Mouse (Mus musculus): Measurements from ENCODE around the gene Slc35c1. TPM values are rescaled to one million over a fixed set of nuclear protein-coding genes. Genes with fewer than 3 reads are reported as not detected.

The Slc35c1 gene
- polyA plus RNA-seq, 1 experiment from 2014 or later, result 6.9 TPM

DNA sequence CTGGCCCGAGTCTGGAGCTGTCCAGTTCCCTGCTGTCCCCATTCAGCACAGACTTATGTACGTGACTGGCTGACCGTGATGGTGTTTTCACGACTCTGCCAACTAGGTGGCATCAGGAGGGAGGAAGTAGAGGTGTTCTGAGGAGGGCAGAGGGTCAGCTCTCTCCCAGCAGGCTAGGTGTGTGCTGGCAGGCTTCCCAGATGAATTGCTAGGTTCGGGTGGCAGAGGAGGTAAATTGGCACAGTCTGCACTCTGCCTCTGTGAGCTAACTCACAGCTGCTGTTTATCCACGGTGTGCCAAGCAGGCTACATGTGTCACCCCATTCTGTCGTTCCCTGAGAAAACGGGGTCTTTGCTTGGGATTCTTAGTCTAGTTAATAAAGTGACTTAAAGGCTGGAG is 13.7 kb downstream of the Slc35c1 start:
- H3K4me2 ChIP-seq, result no peak overlapping the region
- H3K27ac ChIP-seq, result no peak overlapping the region
- H3K4me3 ChIP-seq, result no peak overlapping the region
- H3K9ac ChIP-seq, result no peak overlapping the region
- WGBS, result 72% methylated on average over 8 of the region's 8 CpGs
- ATAC-seq (replicated peaks; ENCODE audit: insufficient number of reproducible peaks, insufficient read depth, low FRiP score, low read depth), result no peak
- peaks cover 10% of the 10 kb centered on the region for H3K4me1 ChIP-seq (replicated peaks)
- H3K27me3 ChIP-seq, result no peaks in the 10 kb centered on the region
- no peaks in the 10 kb centered on the region for H3K9me3 ChIP-seq (replicated peaks)
- H3K36me3 ChIP-seq, result no peaks in the 10 kb centered on the region

DNA sequence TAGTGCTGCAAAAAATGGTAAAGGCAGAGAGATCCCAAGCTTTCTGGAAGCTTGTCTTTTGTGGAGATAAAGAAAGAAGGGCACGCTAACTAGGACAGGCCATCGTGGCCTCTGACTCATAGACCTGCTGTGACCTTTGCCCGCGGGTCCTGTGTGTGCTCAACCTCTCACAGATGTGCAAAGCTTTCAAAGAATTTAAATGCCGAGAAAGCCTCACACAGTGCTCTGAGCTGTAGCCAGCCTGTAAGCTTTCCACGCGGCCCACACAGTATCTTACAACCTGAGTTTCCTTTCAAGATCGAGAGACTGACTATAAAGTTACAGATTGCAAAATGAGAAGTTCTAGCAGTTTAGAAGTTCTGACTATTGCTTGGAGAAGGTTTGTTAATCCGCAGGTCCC is 14.4 kb downstream of the Slc35c1 start:
- no peak overlapping the region for H3K9ac ChIP-seq
- H3K4me1 ChIP-seq (replicated peaks), result peaks cover 10% of the 10 kb centered on the region
- WGBS, result 51% methylated on average over 9 of the region's 9 CpGs
- no peak for ATAC-seq (replicated peaks; ENCODE audit: insufficient number of reproducible peaks, insufficient read depth, low FRiP score, low read depth)
- no peak overlapping the region for H3K4me2 ChIP-seq
- no peaks in the 10 kb centered on the region for H3K27me3 ChIP-seq
- H3K27ac ChIP-seq, result no peak overlapping the region
- no peak overlapping the region for H3K4me3 ChIP-seq
- no peaks in the 10 kb centered on the region for H3K9me3 ChIP-seq (replicated peaks)
- no peaks in the 10 kb centered on the region for H3K36me3 ChIP-seq

DNA sequence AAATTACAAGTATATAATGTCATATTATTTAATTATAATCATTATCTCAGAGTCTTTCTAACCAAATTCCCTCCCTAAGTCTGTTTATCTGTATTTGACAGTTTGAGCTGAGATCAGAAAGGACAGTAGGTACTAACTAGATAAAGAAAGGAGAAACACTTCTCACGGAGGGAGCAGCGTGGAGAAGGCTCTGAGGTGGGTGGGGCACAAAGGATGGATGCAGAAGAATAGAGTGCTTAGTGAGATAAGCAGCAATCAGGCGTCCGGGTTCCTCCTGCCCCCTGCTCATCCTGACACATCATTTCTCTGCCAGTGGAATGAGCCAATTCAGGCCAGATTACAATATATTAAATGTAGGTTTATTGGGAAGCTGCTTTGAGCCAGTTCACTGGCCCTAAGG is 16.0 kb downstream of the Slc35c1 start:
- H3K36me3 ChIP-seq, result no peaks in the 10 kb centered on the region
- no peak overlapping the region for H3K4me3 ChIP-seq
- 31% methylated on average over 4 of the region's 4 CpGs for WGBS
- H3K27ac ChIP-seq, result no peak overlapping the region
- no peak for ATAC-seq (replicated peaks; ENCODE audit: insufficient number of reproducible peaks, insufficient read depth, low FRiP score, low read depth)
- H3K4me2 ChIP-seq, result no peak overlapping the region
- H3K9me3 ChIP-seq (replicated peaks), result no peaks in the 10 kb centered on the region
- H3K27me3 ChIP-seq, result no peaks in the 10 kb centered on the region
- H3K4me1 ChIP-seq (replicated peaks), result peaks cover 10% of the 10 kb centered on the region
- no peak overlapping the region for H3K9ac ChIP-seq

DNA sequence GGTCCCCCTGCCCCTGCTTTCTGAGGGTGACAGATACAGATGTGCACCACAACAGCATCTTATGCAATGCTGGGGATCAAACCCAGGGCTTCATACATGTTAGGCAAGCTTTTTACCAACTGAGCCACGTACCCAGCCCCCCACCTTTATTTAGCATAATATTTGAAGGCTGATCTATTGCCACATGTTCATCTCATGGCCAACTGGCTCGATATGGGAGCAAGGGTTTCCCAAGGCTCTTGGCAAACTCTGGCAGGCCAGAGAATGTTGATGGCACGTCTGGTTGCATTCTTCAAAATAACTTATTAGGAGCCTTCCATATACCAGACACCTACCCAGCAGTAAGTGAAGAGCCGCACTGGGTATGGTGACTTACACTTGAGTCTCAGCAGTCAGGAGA is 17.0 kb downstream of the Slc35c1 start:
- H3K9me3 ChIP-seq (replicated peaks), result no peaks in the 10 kb centered on the region
- H3K36me3 ChIP-seq, result no peaks in the 10 kb centered on the region
- H3K9ac ChIP-seq, result no peak overlapping the region
- no peak for ATAC-seq (replicated peaks; ENCODE audit: insufficient number of reproducible peaks, insufficient read depth, low FRiP score, low read depth)
- H3K27ac ChIP-seq, result no peak overlapping the region
- no peak overlapping the region for H3K4me3 ChIP-seq
- no peak overlapping the region for H3K4me2 ChIP-seq
- WGBS, result 77% methylated on average over 4 of the region's 4 CpGs
- H3K4me1 ChIP-seq (replicated peaks), result peaks cover 10% of the 10 kb centered on the region
- no peaks in the 10 kb centered on the region for H3K27me3 ChIP-seq

DNA sequence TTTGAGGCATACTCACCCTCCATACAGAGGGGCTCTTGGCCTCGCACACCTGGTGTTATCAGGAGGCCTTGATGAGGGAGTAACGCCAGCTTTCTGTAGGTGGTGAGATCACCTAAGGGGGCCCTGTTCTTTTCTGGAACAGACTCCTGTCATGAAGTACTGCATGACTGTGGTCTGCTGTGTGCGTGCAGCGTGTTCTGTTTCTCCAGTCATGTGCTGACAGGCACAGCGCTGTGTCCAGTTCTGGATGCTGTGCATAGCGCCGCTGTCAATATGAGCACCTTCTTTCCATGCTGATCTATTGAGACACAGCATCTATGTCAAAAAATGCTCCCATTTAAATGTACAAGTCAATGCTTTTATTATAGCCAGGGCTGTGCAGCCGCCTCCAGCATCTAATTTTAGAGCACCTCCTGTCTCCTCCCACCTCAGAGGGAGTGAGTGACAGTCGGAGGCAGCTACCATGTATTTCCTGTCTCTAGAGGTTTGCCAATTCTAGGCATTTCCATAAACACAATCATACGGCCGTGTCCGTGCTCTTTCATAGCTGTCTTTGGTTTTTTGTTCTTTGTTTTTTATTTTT is 17.8 kb downstream of the Slc35c1 start:
- Histone ChIP-seq H3K9ac (no peak overlapping the region), H3K4me1 (replicated peaks) (peaks cover 13% of the 10 kb centered on the region), H3K36me3 (no peaks in the 10 kb centered on the region), H3K4me3 (no peak overlapping the region), H3K27me3 (no peaks in the 10 kb centered on the region), H3K9me3 (replicated peaks) (no peaks in the 10 kb centered on the region), H3K4me2 (peak overlapping the region; percentile 14), H3K27ac (no peak overlapping the region)
- WGBS, result 43% methylated on average over 12 of the region's 12 CpGs
- no peak for ATAC-seq (replicated peaks; ENCODE audit: insufficient number of reproducible peaks, insufficient read depth, low FRiP score, low read depth)

DNA sequence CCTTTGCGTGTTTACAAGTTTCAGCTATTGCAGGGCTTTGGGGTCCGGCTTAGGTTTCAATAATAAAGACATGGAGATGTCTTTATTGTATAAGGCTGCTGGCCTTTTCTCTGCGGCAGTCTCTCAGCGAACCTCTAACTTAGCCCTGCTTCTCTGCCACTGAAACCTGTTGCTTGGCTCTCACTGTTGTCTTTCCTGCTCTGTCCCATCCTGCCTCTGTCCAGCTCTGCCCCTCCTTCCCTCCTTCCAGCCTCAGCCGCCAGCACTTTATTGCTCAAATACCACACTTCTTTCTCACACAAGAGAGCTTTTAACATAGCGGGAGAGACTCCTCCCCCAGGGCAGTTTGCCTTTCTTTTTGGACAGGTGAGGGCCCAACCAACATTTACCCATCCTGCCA is 19.9 kb downstream of the Slc35c1 start:
- ATAC-seq (replicated peaks; ENCODE audit: insufficient number of reproducible peaks, insufficient read depth, low FRiP score, low read depth), result no peak
- Histone ChIP-seq H3K27me3 (no peaks in the 10 kb centered on the region), H3K36me3 (no peaks in the 10 kb centered on the region), H3K9me3 (replicated peaks) (no peaks in the 10 kb centered on the region), H3K27ac (no peak overlapping the region), H3K4me3 (no peak overlapping the region), H3K9ac (no peak overlapping the region), H3K4me2 (no peak overlapping the region), H3K4me1 (replicated peaks) (peaks cover 13% of the 10 kb centered on the region)
- WGBS, result 64% methylated on average over 6 of the region's 6 CpGs

DNA sequence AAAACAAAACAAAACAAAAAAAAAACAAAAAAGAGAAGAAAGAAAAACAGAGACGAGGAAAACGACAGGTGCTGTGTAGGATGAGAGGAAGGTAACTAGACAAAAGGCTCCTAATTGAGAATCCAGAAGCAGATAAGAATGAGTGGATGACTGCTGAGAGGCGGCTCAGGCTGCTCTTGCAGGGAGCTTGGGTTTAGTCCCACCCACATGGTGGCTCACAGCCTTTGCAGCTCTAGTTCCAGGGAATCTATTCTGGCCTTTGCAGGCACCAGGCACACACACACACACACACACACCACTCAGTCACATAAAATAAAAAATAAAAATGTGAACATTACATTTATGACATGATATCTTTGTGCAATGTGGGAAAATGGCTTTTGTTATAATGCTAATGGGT is 21.8 kb downstream of the Slc35c1 start:
- 48% methylated on average over 3 of the region's 3 CpGs for WGBS

DNA sequence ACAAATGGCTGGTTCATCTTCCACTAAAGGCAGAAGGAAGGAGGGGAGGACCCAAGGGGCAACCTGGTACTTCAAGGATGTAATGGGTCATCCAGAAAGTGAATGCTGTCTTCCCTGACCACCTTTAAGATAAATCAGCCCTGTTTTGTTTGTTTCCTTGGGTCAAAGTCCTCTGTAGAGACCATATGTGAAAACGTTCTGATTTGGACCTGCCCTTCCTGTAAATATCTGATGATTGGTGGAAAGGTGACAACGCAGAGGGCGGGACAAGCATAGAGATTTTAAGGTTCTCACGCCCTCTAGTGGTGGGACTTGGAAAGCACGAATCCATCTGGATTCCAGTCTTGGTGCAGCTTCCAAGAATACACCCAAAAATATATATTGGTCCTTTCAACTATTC is 22.5 kb downstream of the Slc35c1 start:
- H3K27ac ChIP-seq, result no peak overlapping the region
- no peak overlapping the region for H3K9ac ChIP-seq
- under 1% methylated on average over 5 of the region's 5 CpGs for WGBS
- H3K4me2 ChIP-seq, result peak overlapping the region; percentile 52
- no peak overlapping the region for H3K4me3 ChIP-seq
- no peak for ATAC-seq (replicated peaks; ENCODE audit: insufficient number of reproducible peaks, insufficient read depth, low FRiP score, low read depth)
- no peaks in the 10 kb centered on the region for H3K36me3 ChIP-seq
- H3K27me3 ChIP-seq, result no peaks in the 10 kb centered on the region
- H3K9me3 ChIP-seq (replicated peaks), result no peaks in the 10 kb centered on the region
- H3K4me1 ChIP-seq (replicated peaks), result peaks cover 24% of the 10 kb centered on the region

More for the DNA sequence above, 21.8 kb downstream of the Slc35c1 start:
- no peak overlapping the region for H3K27ac ChIP-seq
- no peaks in the 10 kb centered on the region for H3K36me3 ChIP-seq
- no peak overlapping the region for H3K4me3 ChIP-seq
- H3K4me2 ChIP-seq, result no peak overlapping the region
- H3K9me3 ChIP-seq (replicated peaks), result no peaks in the 10 kb centered on the region
- no peak for ATAC-seq (replicated peaks; ENCODE audit: insufficient number of reproducible peaks, insufficient read depth, low FRiP score, low read depth)
- H3K9ac ChIP-seq, result no peak overlapping the region
- H3K27me3 ChIP-seq, result no peaks in the 10 kb centered on the region
- H3K4me1 ChIP-seq (replicated peaks), result peaks cover 18% of the 10 kb centered on the region

DNA sequence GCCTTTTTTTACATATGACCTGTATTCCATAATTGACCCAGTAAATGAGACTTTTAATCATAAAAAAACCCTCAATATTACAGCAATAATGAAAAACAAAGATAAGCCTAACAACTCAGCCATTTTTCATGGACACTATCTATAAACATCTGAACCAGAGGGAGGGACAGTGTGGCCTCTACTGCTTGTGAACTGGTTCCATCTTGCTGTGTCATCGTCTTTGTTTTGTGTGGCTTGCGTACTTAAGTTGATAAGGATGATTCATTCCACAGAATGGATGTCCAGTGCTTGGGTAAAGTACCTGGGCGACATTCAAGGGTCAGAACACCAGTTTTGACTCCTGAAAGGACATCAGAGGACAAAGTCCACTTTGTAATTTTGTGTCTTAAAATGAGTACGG is 23.0 kb downstream of the Slc35c1 start:
- Histone ChIP-seq H3K9me3 (replicated peaks) (no peaks in the 10 kb centered on the region), H3K27me3 (no peaks in the 10 kb centered on the region), H3K27ac (no peak overlapping the region), H3K4me2 (no peak overlapping the region; the same call in 1 of the 2 replicates), H3K4me3 (no peak overlapping the region), H3K9ac (no peak overlapping the region), H3K4me1 (replicated peaks) (peaks cover 25% of the 10 kb centered on the region), H3K36me3 (no peaks in the 10 kb centered on the region)
- no peak for ATAC-seq (replicated peaks; ENCODE audit: insufficient number of reproducible peaks, insufficient read depth, low FRiP score, low read depth)
- 70% methylated on average over 4 of the region's 4 CpGs for WGBS

DNA sequence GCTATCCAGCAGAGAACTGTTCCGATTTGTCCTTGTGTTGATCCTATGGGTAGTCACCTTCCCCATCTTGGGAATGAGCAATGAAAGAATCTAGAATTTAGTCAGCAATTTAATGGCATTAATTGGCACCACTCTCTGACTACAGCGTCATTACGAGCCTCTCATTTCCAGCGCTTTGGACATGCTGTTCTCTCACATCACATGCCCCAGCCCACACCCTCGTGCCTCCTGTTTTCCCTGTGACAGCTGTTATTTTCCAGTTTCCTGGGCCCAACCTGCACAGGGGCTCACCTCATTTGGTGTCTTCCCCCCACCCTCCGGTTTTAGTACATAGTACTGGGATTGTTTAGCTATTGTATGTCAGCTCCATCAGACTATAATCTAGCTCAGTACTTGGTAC is 25.3 kb downstream of the Slc35c1 start:
- H3K27ac ChIP-seq, result no peak overlapping the region
- H3K9me3 ChIP-seq (replicated peaks), result no peaks in the 10 kb centered on the region
- no peak for ATAC-seq (replicated peaks; ENCODE audit: insufficient number of reproducible peaks, insufficient read depth, low FRiP score, low read depth)
- H3K4me1 ChIP-seq (replicated peaks), result peaks cover 42% of the 10 kb centered on the region
- WGBS, result 51% methylated on average over 6 of the region's 6 CpGs
- H3K9ac ChIP-seq, result no peak overlapping the region
- H3K27me3 ChIP-seq, result no peaks in the 10 kb centered on the region
- peak overlapping the region; percentile 79; the same call in 1 of the 2 replicates for H3K4me2 ChIP-seq
- H3K4me3 ChIP-seq, result no peak overlapping the region
- H3K36me3 ChIP-seq, result no peaks in the 10 kb centered on the region

DNA sequence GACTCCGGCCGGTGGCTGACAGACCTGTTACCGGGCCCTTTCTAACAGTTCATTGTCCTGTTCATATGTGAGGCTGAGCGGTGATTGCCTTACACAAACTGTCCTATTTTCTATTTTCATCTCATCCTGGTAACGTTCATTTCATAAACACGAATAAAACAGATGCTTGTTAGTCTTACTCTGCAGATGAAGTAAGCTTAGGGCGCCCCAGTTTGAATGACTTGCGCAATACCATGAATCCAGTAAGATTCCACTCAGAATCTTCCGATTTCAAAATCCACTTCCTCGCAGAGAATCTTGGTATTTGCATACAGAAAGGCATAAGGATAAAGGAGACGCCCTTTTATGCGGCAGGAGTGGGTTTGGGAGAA is 26.0 kb downstream of the Slc35c1 start:
- no peak overlapping the region; the same call in 1 of the 2 replicates for H3K27ac ChIP-seq
- peak overlapping the region; percentile 79 for H3K4me2 ChIP-seq
- WGBS, result 8% methylated on average over 12 of the region's 12 CpGs
- H3K9ac ChIP-seq, result peak overlapping the region; percentile 35; the same call in 1 of the 2 replicates
- H3K36me3 ChIP-seq, result no peaks in the 10 kb centered on the region
- H3K4me1 ChIP-seq (replicated peaks), result peaks cover 48% of the 10 kb centered on the region
- H3K9me3 ChIP-seq (replicated peaks), result no peaks in the 10 kb centered on the region
- peak overlapping the region; percentile 94 for H3K4me3 ChIP-seq
- no peak for ATAC-seq (replicated peaks; ENCODE audit: insufficient number of reproducible peaks, insufficient read depth, low FRiP score, low read depth)
- no peaks in the 10 kb centered on the region for H3K27me3 ChIP-seq

DNA sequence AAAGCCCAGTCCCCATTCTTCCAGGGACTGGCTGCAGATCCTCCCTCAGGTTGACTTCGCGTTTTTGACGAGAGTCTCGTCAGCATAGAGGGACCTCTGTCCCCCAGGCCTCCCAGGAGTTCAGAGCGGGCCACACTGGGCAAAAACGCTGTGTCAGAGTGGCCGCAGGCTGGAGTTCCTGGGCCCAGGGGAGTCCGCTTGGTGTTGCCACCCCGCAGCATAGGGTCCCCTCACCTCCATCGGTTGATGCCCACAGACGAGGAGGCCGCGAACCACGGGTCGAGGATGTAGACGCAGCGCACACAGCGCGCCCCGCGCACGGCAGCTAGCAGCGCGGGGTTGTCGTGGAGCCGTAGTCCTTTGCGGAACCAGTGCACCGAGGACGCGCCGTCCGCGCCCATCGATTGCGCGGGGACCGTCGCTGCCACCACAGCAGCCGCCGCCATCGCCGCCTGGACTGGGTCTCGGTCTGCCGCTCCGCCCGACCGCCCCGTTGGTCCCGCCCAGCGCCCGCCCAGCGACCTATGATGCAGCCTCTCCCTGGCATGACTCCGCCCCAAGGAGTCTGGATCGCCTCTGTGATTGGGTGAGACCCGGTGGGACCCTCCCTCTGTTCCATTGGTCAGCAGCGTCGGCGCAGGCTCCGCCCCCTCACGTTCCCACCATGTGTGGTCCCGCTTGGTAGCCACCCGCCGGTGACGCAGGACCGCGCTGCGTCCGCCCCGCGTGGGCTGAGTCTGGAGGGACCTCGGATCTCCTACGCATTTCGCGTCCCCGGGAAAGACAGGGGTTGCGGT is 26.6 kb downstream of the Slc35c1 start, which contains the start of gene Cry2:
Cry2 (minus strand) TSS at position 466 of the 797 bp plus-strand sequence.
- H3K27ac ChIP-seq, result peak within 1 kb of the TSS; percentile 71
- H3K36me3 ChIP-seq, result no peaks in the 10 kb centered on the region
- H3K27me3 ChIP-seq, result no peaks in the 10 kb centered on the region
- H3K9ac ChIP-seq, result peak within 1 kb of the TSS; percentile 92
- peak within 1 kb of the TSS; percentile 79 for H3K4me2 ChIP-seq
- no peaks in the 10 kb centered on the region for H3K9me3 ChIP-seq (replicated peaks)
- WGBS, result under 1% methylated on average over 75 of the region's 76 CpGs
- H3K4me1 ChIP-seq (replicated peaks), result peaks cover 54% of the 10 kb centered on the region
- H3K4me3 ChIP-seq, result peak within 1 kb of the TSS; percentile 94
- ATAC-seq (replicated peaks; ENCODE audit: insufficient number of reproducible peaks, insufficient read depth, low FRiP score, low read depth), result peak; percentile 99
